In genomic region chr5:139545673-139546335, GRCm38 (mm10) we compare ENCODE assay signal across 12 mouse cellular contexts. TPM values are rescaled to one million over a fixed set of nuclear protein-coding genes. Genes with fewer than 3 reads are reported as not detected.
A peak's percentile ranks its signal among the peaks of the same experiment; 100 is the strongest.
DNase-seq lines count a peak whose midpoint lies in the region; ATAC-seq and TF ChIP-seq lines count a peak whose summit lies in the region.
"Had no signal": no experiment of that assay in that cellular context is flagged by ENCODE, and none has a peak within 500 bp of the region (broad histone marks: within the 10 kb centered on the region; RNA-seq: fewer than 3 reads in every experiment).

No protein-coding gene starts in this region.

- ATAC-seq in kidney, embryonic 15.5 days (replicated peaks; ENCODE audit: low FRiP score), result no peak
- ATAC-seq in forebrain, embryonic 13.5 days, result no peak
- ATAC-seq in stomach, postnatal 0 days (ENCODE audit: low FRiP score, low TSS enrichment), result peak; percentile 23; the same call in 1 of the 2 replicates
- ATAC-seq in frontal cortex, adult (ENCODE audit: low TSS enrichment), result no peak

- intact Hi-C loops in gastrocnemius, adult 2 months (cut with DNase I), result no loop called here

- 5% methylated on average over 9 of the region's 9 CpGs for WGBS in kidney, embryonic 15.5 days
- 1% methylated on average over 9 of the region's 9 CpGs for WGBS in forebrain, embryonic 13.5 days
- WGBS in midbrain, embryonic 10.5 days, result 2% methylated on average over 9 of the region's 9 CpGs
- 14% methylated on average over 9 of the region's 9 CpGs for WGBS in stomach, postnatal 0 days

- no peaks in the 10 kb centered on the region for H3K36me3 ChIP-seq in kidney, embryonic 15.5 days
- H3K36me3 ChIP-seq in forebrain, embryonic 13.5 days (ENCODE audit: poor library complexity, severe bottlenecking), result no peaks in the 10 kb centered on the region
- H3K36me3 ChIP-seq in midbrain, embryonic 10.5 days, result peaks cover 8% of the 10 kb centered on the region; the same call in 1 of the 2 replicates
- no peaks in the 10 kb centered on the region for H3K36me3 ChIP-seq in stomach, postnatal 0 days (ENCODE audit: control insufficient read depth, insufficient read depth, low read length)

- no peak for TF ChIP-seq EP300 in stomach, postnatal 0 days (optimal IDR thresholded peaks at IDR 0.05)

- H3K9me3 ChIP-seq in kidney, embryonic 15.5 days (replicated peaks), result no peaks in the 10 kb centered on the region
- H3K9me3 ChIP-seq in forebrain, embryonic 13.5 days (replicated peaks), result no peaks in the 10 kb centered on the region
- no peaks in the 10 kb centered on the region for H3K9me3 ChIP-seq in midbrain, embryonic 10.5 days (replicated peaks)
- no peaks in the 10 kb centered on the region for H3K9me3 ChIP-seq in stomach, postnatal 0 days (ENCODE audit: control insufficient read depth, low read length)

- H3K27me3 ChIP-seq in kidney, embryonic 15.5 days, result peaks cover 95% of the 10 kb centered on the region
- H3K27me3 ChIP-seq in forebrain, embryonic 13.5 days, result peaks cover 98% of the 10 kb centered on the region
- peaks cover 100% of the 10 kb centered on the region for H3K27me3 ChIP-seq in midbrain, embryonic 10.5 days (ENCODE audit: low read depth, poor library complexity, severe bottlenecking)
- peaks cover 39% of the 10 kb centered on the region for H3K27me3 ChIP-seq in stomach, postnatal 0 days (ENCODE audit: control insufficient read depth, insufficient read depth, low read length)

- peak overlapping the region; percentile 57 for H3K9ac ChIP-seq in kidney, embryonic 15.5 days
- H3K9ac ChIP-seq in forebrain, embryonic 13.5 days, result peak overlapping the region; percentile 44
- H3K9ac ChIP-seq in stomach, postnatal 0 days (ENCODE audit: low read length), result no peak overlapping the region

- peak overlapping the region; percentile 89 for H3K27ac ChIP-seq in kidney, embryonic 15.5 days
- no peak overlapping the region for H3K27ac ChIP-seq in forebrain, embryonic 13.5 days
- H3K27ac ChIP-seq in midbrain, embryonic 10.5 days (replicated peaks), result peak overlapping the region; percentile 79
- no peak overlapping the region for H3K27ac ChIP-seq in stomach, postnatal 0 days (replicated peaks)
- H3K27ac ChIP-seq in gastrocnemius, adult 2 months, result no peak overlapping the region

- peaks cover 42% of the 10 kb centered on the region for H3K4me1 ChIP-seq in kidney, embryonic 15.5 days
- peaks cover 47% of the 10 kb centered on the region for H3K4me1 ChIP-seq in forebrain, embryonic 13.5 days
- peaks cover 64% of the 10 kb centered on the region for H3K4me1 ChIP-seq in midbrain, embryonic 10.5 days
- H3K4me1 ChIP-seq in stomach, postnatal 0 days (replicated peaks; ENCODE audit: control insufficient read depth, insufficient read depth), result no peaks in the 10 kb centered on the region

- TF ChIP-seq CTCF in stomach, postnatal 0 days (IDR thresholded peaks at IDR 0.05; ENCODE audit: low read depth), result no peak
- no peak for TF ChIP-seq CTCF in gastrocnemius, adult 2 months (IDR thresholded peaks at IDR 0.05)

- peak overlapping the region; percentile 48 for H3K4me3 ChIP-seq in kidney, embryonic 15.5 days (replicated peaks)
- H3K4me3 ChIP-seq in forebrain, embryonic 13.5 days, result peak overlapping the region; percentile 34
- H3K4me3 ChIP-seq in midbrain, embryonic 10.5 days, result peak overlapping the region; percentile 53
- no peak overlapping the region for H3K4me3 ChIP-seq in stomach, postnatal 0 days (ENCODE audit: low read depth, low read length)
- no peak overlapping the region for H3K4me3 ChIP-seq in gastrocnemius, adult 2 months
- H3K4me3 ChIP-seq: erythroblast, embryonic 14.5 days had no signal

- peak overlapping the region; percentile 60 for H3K4me2 ChIP-seq in kidney, embryonic 15.5 days
- H3K4me2 ChIP-seq in forebrain, embryonic 13.5 days, result peak overlapping the region; percentile 45
- H3K4me2 ChIP-seq in stomach, postnatal 0 days (replicated peaks; ENCODE audit: low read depth), result no peak overlapping the region

- DNase-seq in kidney, postnatal 36 days, result no peak
- peak; percentile 60 for DNase-seq in midbrain, embryonic 10.5 days (ENCODE audit: low spot score)
- DNase-seq in stomach, postnatal 0 days (ENCODE audit: low spot score), result no peak
- DNase-seq in testis, postnatal 14 days (ENCODE audit: low spot score), result no peak
- DNase-seq in gastrocnemius, adult 2 months, result no peak
- DNase-seq: lung, adult 2 months had no signal

RNA-seq across cellular contexts. Expression of gene Uncx, which starts 2.5 kb away (rescaled TPM):
- 90.8 and 96.1 TPM in 2 replicates for polyA plus RNA-seq in kidney, embryonic 15.5 days (2015; fragmentation: Nextera tagmentation; extraction: Ambion mirVana)
- 8.5 and 18.1 TPM in 2 replicates for polyA plus RNA-seq in forebrain, embryonic 13.5 days (2015; fragmentation: Nextera tagmentation; extraction: Ambion mirVana)
- polyA plus RNA-seq in midbrain, embryonic 10.5 days (2016; fragmentation: Nextera tagmentation; extraction: Ambion mirVana), result 18.8 and 36.7 TPM in 2 replicates
- not detected in 2 replicates for polyA plus RNA-seq in stomach, postnatal 0 days (2015; fragmentation: Nextera tagmentation; extraction: Ambion mirVana)
- total RNA-seq in gastrocnemius, adult 2 months (2021), result not detected
- total RNA-seq: gastrocnemius, postnatal 4 days; heart, postnatal 25 days had no signal
- polyA plus RNA-seq: erythroblast, embryonic 14.5 days; lung, adult 2 months had no signal

Comparison
In these comparisons a context has a peak if more than half of its experiments do, and no peak if none do; other contexts are left out.
1. H3K27ac ChIP-seq: peak in kidney, embryonic 15.5 days (single experiment) and midbrain, embryonic 10.5 days (single experiment); none in forebrain, embryonic 13.5 days (single experiment), stomach, postnatal 0 days (single experiment) and gastrocnemius, adult 2 months (single experiment).
2. H3K4me3 ChIP-seq: peak in kidney, embryonic 15.5 days (single experiment), forebrain, embryonic 13.5 days (single experiment) and midbrain, embryonic 10.5 days (single experiment); none in stomach, postnatal 0 days (single experiment) and gastrocnemius, adult 2 months (single experiment).